Mouse (Mus musculus): Measurements from ENCODE around the gene Notch4.

- no peak for TF ChIP-seq CTCF (IDR thresholded peaks at IDR 0.05; ENCODE audit: low read depth)
- no peak for TF ChIP-seq EP300 (IDR thresholded peaks at IDR 0.05; ENCODE audit: low read depth)
Observed at GRCm38 (mm10) chr17:34615871-34616270, 51.8 kb downstream of the Notch4 start, which contains the start of gene Egfl8.
